Mouse (Mus musculus) cerebellum, adult 2 months (tissue): ENCODE results near the gene Prkce.

Source experiments
- CTCF ChIP-seq: fragments of 200-500 bp; IDR thresholded peaks from 2 replicates; pipeline ENCODE4 v1.5.1; 2011; ENCODE audit warnings: low read depth, mild to moderate bottlenecking, control low read depth, low read length, moderate library complexity, borderline replicate concordance; ENCODE audit not compliant: insufficient read depth
- POLR2A ChIP-seq: fragments of 200-500 bp; IDR thresholded peaks from 2 replicates; pipeline ENCODE4 v1.6.1; 2011; ENCODE audit warnings: low read length, control low read depth, borderline replicate concordance; ENCODE audit not compliant: insufficient read depth

DNA sequence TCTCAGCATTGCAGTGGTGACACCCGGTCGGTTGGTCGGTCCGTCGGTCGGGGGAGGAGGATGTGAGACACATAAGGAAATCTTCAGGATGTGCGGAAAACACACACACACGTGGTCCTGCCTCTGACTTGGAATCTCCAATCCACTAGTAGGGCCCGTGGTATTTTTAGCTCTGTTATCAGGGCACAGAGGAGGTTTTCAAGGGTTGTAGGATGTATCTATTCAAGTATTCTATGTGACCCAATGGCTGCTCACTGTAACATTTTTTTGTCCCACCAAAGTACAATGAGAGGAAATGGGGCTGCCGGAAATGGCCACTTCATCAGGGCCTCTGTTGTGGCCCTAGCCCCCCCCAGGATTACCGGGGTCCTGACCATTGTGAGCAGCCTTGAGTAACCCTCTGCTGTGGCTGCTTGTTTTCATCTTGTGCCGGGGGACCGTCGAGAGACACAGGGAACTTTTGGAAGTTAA lies 135.3 kb downstream of the Prkce start:
- TF ChIP-seq CTCF, result no peak
- TF ChIP-seq POLR2A, result no peak
